Mouse (Mus musculus): Measurements from ENCODE around the gene Efcab9.

Gene Efcab9

DNA sequence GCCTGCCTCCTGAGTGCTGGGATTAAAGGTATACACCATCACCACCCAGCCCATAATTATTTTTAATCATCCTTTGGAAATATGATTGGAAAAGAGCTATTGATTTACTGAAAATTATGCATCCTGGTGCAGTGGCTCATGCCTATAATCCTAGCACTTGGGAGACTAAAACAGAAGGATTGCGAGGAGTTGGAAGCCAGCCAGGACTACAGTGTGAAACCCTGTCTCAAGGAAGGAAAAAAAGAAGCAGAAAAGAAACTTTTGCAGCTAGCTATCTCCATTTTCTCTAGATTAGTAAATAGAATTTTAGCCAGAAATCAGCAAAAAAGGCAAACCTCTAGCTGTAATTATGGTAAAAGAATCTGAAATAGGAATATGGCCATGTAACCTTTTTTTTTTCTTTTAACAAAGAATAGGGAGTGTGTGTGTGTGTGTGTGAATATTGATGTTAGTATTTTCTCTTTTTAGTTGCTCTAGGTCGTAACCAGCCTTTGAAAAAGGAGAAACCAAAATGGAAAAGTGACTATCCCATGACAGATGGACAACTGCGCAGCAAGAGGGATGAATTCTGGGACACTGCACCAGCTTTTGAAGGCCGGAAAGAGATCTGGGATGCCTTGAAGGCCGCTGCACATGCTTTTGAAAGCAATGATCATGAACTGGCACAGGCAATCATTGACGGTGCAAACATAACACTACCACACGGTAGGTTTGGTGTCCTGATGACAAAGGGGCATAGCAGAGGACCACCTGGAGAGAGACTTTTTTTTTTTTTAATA lies 32.9 kb downstream of the Efcab9 start:
- peak; percentile 43 for DNase-seq (ENCODE audit: low read depth, low spot score)

GRCm38 (mm10) chr11:32495283-32495682 lies 36.6 kb downstream of the Efcab9 start:
- DNase-seq (ENCODE audit: low read depth, low spot score) = no peak

DNA sequence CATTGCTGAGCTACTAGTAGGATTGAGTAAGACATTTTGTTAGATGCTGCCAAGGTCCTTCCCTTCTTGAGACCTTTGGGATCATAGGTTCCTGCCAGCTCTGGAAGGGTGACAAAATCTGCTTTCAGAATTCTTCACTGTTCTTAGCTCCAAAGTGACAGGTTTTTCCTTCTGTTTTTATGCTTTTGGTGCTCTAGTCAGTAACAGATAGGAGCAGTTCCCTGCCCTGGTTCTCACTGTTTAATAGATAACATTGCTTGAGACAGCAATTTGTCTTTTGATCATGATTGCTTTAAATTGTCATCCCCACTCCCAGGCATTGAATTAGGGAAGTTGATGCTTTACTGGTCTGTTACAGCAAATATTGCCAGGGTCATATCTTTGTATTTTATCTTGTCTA lies 38.6 kb downstream of the Efcab9 start:
- no peak for DNase-seq (ENCODE audit: low read depth, low spot score)

DNA sequence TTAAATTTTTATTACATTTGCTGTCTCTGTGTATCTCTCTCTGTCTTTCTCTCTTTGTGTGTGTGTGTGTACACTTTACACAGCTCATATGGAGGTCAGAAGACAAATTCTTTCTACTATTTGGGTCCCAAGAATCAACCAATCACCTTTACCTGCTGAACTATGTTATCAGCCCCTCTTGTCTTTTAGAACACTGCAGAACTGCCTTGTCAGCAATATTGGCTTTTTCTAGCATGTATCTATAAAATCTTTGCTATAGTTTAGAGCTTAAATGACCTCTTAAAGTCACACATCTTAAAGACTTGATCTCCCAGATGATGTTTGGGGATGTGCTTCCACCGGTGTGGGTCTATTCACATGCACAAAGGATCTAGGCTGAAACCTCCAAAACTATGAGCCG lies 40.8 kb downstream of the Efcab9 start:
- DNase-seq (ENCODE audit: low read depth, low spot score) = no peak

DNA sequence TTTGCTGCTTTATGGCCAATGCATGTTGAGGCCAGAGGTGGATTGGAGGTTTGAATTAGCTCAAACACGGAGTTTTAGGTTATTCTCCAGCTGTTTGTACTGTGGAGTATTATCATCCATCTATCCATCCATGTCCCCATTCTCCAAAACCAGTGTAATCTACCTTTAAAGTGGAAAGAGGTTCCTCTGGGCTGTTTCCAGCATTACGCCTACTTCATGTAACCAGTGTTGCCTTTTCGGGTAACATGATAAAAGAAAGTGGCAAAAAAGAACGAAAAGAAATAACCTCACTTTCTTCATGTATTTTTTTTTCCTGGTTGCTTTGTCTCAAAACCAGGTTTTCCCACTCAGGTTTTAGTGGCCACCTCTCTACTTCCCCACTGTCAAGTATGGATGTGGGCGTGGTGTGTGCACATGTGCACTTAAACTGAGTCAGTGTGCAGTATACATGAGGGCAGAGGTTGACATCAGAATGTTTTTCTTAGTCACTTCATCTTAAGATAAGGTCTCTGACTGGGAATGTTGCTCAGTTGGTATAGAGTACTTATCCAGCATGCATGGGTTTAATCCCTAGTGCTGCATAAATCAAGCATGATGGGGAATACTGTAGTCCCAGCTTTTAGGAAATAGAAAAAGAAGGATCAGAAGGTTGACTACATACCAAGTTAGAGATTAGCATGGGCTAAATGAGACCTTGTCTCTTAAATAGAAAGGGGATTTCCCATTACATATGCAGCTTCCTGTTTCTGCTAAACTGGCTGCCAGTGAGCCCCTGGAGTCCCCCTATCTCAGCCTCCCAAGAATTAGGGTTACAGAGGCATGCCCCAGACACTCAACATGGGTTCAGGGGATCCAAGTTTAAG lies 42.8 kb downstream of the Efcab9 start:
- no peak for DNase-seq (ENCODE audit: low read depth, low spot score)

- DNase-seq (ENCODE audit: low read depth, low spot score) = no peak
Observed at GRCm38 (mm10) chr11:32488344-32488743, 43.5 kb downstream of the Efcab9 start.

GRCm38 (mm10) chr11:32487501-32487900 lies 44.4 kb downstream of the Efcab9 start:
- DNase-seq (ENCODE audit: low read depth, low spot score) = no peak

DNA sequence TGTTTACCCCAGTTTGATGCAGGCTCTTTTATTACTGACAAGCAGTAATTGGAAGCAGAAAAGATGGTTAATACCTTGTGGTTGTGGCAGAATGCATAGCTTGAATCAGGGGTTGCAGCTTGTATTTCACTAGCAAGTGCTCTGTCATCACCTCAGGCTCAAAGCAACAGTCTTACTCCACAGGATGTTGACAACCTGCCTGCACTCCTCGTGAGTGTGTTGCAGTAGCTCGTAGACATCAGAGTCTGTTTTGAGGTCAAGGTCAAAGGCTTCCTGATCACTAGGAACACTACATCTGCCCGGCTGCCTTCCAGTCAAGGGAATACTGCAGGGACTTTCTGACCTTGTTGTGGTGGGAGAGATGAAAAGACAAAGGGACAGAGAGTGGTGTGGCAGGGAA lies 45.3 kb downstream of the Efcab9 start:
- no peak for DNase-seq (ENCODE audit: low read depth, low spot score)

GRCm38 (mm10) chr11:32485290-32485689 lies 46.6 kb downstream of the Efcab9 start:
- DNase-seq (ENCODE audit: low read depth, low spot score) = no peak

DNA sequence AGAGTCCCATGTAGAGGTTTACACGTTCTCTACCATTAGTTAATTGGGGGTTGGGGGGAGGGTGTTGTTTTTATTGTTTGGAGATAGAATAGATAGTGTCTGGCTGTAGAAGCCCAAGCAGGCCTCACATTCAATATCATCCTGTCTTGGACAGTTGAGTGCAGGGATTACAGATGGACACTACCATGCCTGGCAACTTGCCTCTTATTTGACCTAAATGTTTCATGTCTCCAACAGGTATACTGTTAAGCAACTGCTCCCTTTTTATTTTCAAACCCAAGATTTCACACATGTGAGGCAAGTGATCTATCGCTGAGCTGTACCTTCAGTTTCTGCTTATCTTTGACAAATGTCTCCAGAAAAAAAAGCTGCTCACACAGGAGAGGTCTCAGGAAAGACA lies 50.4 kb downstream of the Efcab9 start:
- DNase-seq (ENCODE audit: low read depth, low spot score) = no peak

GRCm38 (mm10) chr11:32475487-32476236 lies 56.2 kb downstream of the Efcab9 start:
- DNase-seq (ENCODE audit: low read depth, low spot score) = no peak

GRCm38 (mm10) chr11:32474725-32475124 lies 57.2 kb downstream of the Efcab9 start:
- no peak for DNase-seq (ENCODE audit: low read depth, low spot score)
